Mouse (Mus musculus): ENCODE results near the gene Pla2g15. TPM values are rescaled to one million over a fixed set of nuclear protein-coding genes. Genes with fewer than 3 reads are reported as not detected.

Pla2g15 gene
- total and polyA plus RNA-seq, 2 experiments from 2014 or later = 14.6 to 18.2 TPM

- H3K27me3 ChIP-seq (ENCODE audit: insufficient read depth, low read length) = no peaks in the 10 kb centered on the region
- no peaks in the 10 kb centered on the region for H3K4me1 ChIP-seq (ENCODE audit: insufficient read depth, low read length)
- no peak for TF ChIP-seq CTCF (IDR thresholded peaks at IDR 0.05; ENCODE audit: low read depth)
- WGBS = 79% methylated on average over 2 of the region's 2 CpGs
- H3K36me3 ChIP-seq (ENCODE audit: insufficient read depth, low read length) = no peaks in the 10 kb centered on the region
- H3K9ac ChIP-seq (replicated peaks; ENCODE audit: low read length) = no peak overlapping the region
- H3K4me2 ChIP-seq (ENCODE audit: low read depth, low read length) = no peak overlapping the region
- H3K27ac ChIP-seq = no peak overlapping the region
- DNase-seq (ENCODE audit: low spot score) (no peak), ATAC-seq (no peak)
- no peak overlapping the region for H3K4me3 ChIP-seq (ENCODE audit: low read length)
- H3K9me3 ChIP-seq (ENCODE audit: low read length) = no peaks in the 10 kb centered on the region
Measured at GRCm38 (mm10) chr8:106178428-106178827, 28.2 kb downstream of the Pla2g15 start.

- no peak overlapping the region for H3K9ac ChIP-seq (replicated peaks; ENCODE audit: low read length)
- no peaks in the 10 kb centered on the region for H3K27me3 ChIP-seq (ENCODE audit: insufficient read depth, low read length)
- no peaks in the 10 kb centered on the region for H3K4me1 ChIP-seq (ENCODE audit: insufficient read depth, low read length)
- WGBS = 77% methylated on average over 8 of the region's 8 CpGs
- H3K4me3 ChIP-seq (ENCODE audit: low read length) = no peak overlapping the region
- no peak for TF ChIP-seq CTCF (IDR thresholded peaks at IDR 0.05; ENCODE audit: low read depth)
- ATAC-seq (no peak), DNase-seq (ENCODE audit: low spot score) (no peak)
- no peak overlapping the region for H3K27ac ChIP-seq
- no peaks in the 10 kb centered on the region for H3K36me3 ChIP-seq (ENCODE audit: insufficient read depth, low read length)
- no peaks in the 10 kb centered on the region for H3K9me3 ChIP-seq (ENCODE audit: low read length)
- H3K4me2 ChIP-seq (ENCODE audit: low read depth, low read length) = no peak overlapping the region
Measured at GRCm38 (mm10) chr8:106185628-106186270, 35.5 kb downstream of the Pla2g15 start.

GRCm38 (mm10) chr8:106186394-106186793 lies 36.2 kb downstream of the Pla2g15 start:
- H3K9ac ChIP-seq (replicated peaks; ENCODE audit: low read length) = no peak overlapping the region
- H3K4me3 ChIP-seq (ENCODE audit: low read length) = no peak overlapping the region
- DNase-seq (ENCODE audit: low spot score) (no peak), ATAC-seq (no peak)
- TF ChIP-seq CTCF (IDR thresholded peaks at IDR 0.05; ENCODE audit: low read depth) = no peak
- 0 out of 2 replicates have a peak, but pooled peaks cover under 1% of the 10 kb centered on the region for H3K36me3 ChIP-seq (ENCODE audit: insufficient read depth, low read length)
- no peak overlapping the region for H3K4me2 ChIP-seq (ENCODE audit: low read depth, low read length)
- no peak overlapping the region for H3K27ac ChIP-seq
- no peaks in the 10 kb centered on the region for H3K4me1 ChIP-seq (ENCODE audit: insufficient read depth, low read length)
- no peaks in the 10 kb centered on the region for H3K9me3 ChIP-seq (ENCODE audit: low read length)
- 90% methylated on average over 3 of the region's 3 CpGs for WGBS
- H3K27me3 ChIP-seq (ENCODE audit: insufficient read depth, low read length) = no peaks in the 10 kb centered on the region

- Histone ChIP-seq H3K27me3 (ENCODE audit: insufficient read depth, low read length) (no peaks in the 10 kb centered on the region), H3K4me3 (ENCODE audit: low read length) (no peak overlapping the region), H3K9ac (replicated peaks; ENCODE audit: low read length) (no peak overlapping the region), H3K36me3 (ENCODE audit: insufficient read depth, low read length) (peaks cover 19% of the 10 kb centered on the region), H3K27ac (no peak overlapping the region), H3K9me3 (ENCODE audit: low read length) (no peaks in the 10 kb centered on the region), H3K4me1 (ENCODE audit: insufficient read depth, low read length) (no peaks in the 10 kb centered on the region), H3K4me2 (ENCODE audit: low read depth, low read length) (no peak overlapping the region)
- no peak for TF ChIP-seq CTCF (IDR thresholded peaks at IDR 0.05; ENCODE audit: low read depth)
- no peak for DNase-seq (ENCODE audit: low spot score)
- no peak for ATAC-seq
- 92% methylated on average over 4 of the region's 4 CpGs for WGBS
Measured at GRCm38 (mm10) chr8:106189162-106189561, 39.0 kb downstream of the Pla2g15 start.

GRCm38 (mm10) chr8:106191639-106192038 lies 41.4 kb downstream of the Pla2g15 start:
- peaks cover 38% of the 10 kb centered on the region for H3K36me3 ChIP-seq (ENCODE audit: insufficient read depth, low read length)
- H3K27me3 ChIP-seq (ENCODE audit: insufficient read depth, low read length) = no peaks in the 10 kb centered on the region
- no peaks in the 10 kb centered on the region for H3K9me3 ChIP-seq (ENCODE audit: low read length)
- no peak overlapping the region for H3K9ac ChIP-seq (replicated peaks; ENCODE audit: low read length)
- no peak overlapping the region for H3K4me3 ChIP-seq (ENCODE audit: low read length)
- H3K4me1 ChIP-seq (ENCODE audit: insufficient read depth, low read length) = no peaks in the 10 kb centered on the region
- DNase-seq (ENCODE audit: low spot score) (no peak), ATAC-seq (no peak)
- TF ChIP-seq CTCF (IDR thresholded peaks at IDR 0.05; ENCODE audit: low read depth) = no peak
- WGBS = 92% methylated on average over 5 of the region's 5 CpGs
- no peak overlapping the region for H3K27ac ChIP-seq
- no peak overlapping the region for H3K4me2 ChIP-seq (ENCODE audit: low read depth, low read length)

GRCm38 (mm10) chr8:106193162-106193561 lies 43.0 kb downstream of the Pla2g15 start:
- no peak overlapping the region for H3K27ac ChIP-seq
- H3K9me3 ChIP-seq (ENCODE audit: low read length) = no peaks in the 10 kb centered on the region
- ATAC-seq (no peak), DNase-seq (ENCODE audit: low spot score) (no peak)
- no peak for TF ChIP-seq CTCF (IDR thresholded peaks at IDR 0.05; ENCODE audit: low read depth)
- no peak overlapping the region for H3K9ac ChIP-seq (replicated peaks; ENCODE audit: low read length)
- peaks cover 49% of the 10 kb centered on the region for H3K36me3 ChIP-seq (ENCODE audit: insufficient read depth, low read length)
- no peak overlapping the region for H3K4me2 ChIP-seq (ENCODE audit: low read depth, low read length)
- 94% methylated on average over 6 of the region's 6 CpGs for WGBS
- no peak overlapping the region for H3K4me3 ChIP-seq (ENCODE audit: low read length)
- no peaks in the 10 kb centered on the region for H3K4me1 ChIP-seq (ENCODE audit: insufficient read depth, low read length)
- H3K27me3 ChIP-seq (ENCODE audit: insufficient read depth, low read length) = no peaks in the 10 kb centered on the region

GRCm38 (mm10) chr8:106194062-106194461 lies 43.9 kb downstream of the Pla2g15 start:
- no peak for TF ChIP-seq CTCF (IDR thresholded peaks at IDR 0.05; ENCODE audit: low read depth)
- Histone ChIP-seq H3K4me2 (ENCODE audit: low read depth, low read length) (no peak overlapping the region), H3K4me3 (ENCODE audit: low read length) (no peak overlapping the region), H3K27ac (no peak overlapping the region), H3K27me3 (ENCODE audit: insufficient read depth, low read length) (no peaks in the 10 kb centered on the region), H3K9ac (replicated peaks; ENCODE audit: low read length) (no peak overlapping the region), H3K9me3 (ENCODE audit: low read length) (no peaks in the 10 kb centered on the region), H3K4me1 (ENCODE audit: insufficient read depth, low read length) (no peaks in the 10 kb centered on the region), H3K36me3 (ENCODE audit: insufficient read depth, low read length) (peaks cover 52% of the 10 kb centered on the region)
- DNase-seq (ENCODE audit: low spot score) (no peak), ATAC-seq (no peak)
- 95% methylated on average over 5 of the region's 5 CpGs for WGBS
